Mouse (Mus musculus) cerebellum, adult 11 months (tissue): ENCODE measurements around the gene Prr23a2.
"Not testable (repeated sequence)": the region's sequence is repeated elsewhere in the genome, so short reads cannot be mapped to it uniquely, and the experiment has no call there.

Experiments used
- DNase-seq: peaks from one replicate; pipeline ENCODE4 v3.0.0; 2022

The Prr23a2 gene

GRCm38 (mm10) chr9:98856210-98856609 is at the start of gene Prr23a2:
TSS of gene Prr23a2 (plus strand) at chr9:98856494.
- no peak for DNase-seq

GRCm38 (mm10) chr9:98807631-98808030 is 48.7 kb upstream of the Prr23a2 start:
- no peak for DNase-seq

GRCm38 (mm10) chr9:98809526-98809925 is 46.8 kb upstream of the Prr23a2 start:
- DNase-seq = not testable (repeated sequence)

- DNase-seq = no peak
Measured at GRCm38 (mm10) chr9:98816066-98816465, 40.2 kb upstream of the Prr23a2 start.

GRCm38 (mm10) chr9:98817592-98817991 is 38.7 kb upstream of the Prr23a2 start:
- no peak for DNase-seq

- DNase-seq = no peak
Measured at GRCm38 (mm10) chr9:98818971-98819370, 37.3 kb upstream of the Prr23a2 start.

GRCm38 (mm10) chr9:98819481-98819880 is 36.8 kb upstream of the Prr23a2 start:
- DNase-seq = no peak

GRCm38 (mm10) chr9:98820461-98820860 is 35.8 kb upstream of the Prr23a2 start:
- no peak for DNase-seq

- no peak for DNase-seq
Measured at GRCm38 (mm10) chr9:98821067-98821466, 35.2 kb upstream of the Prr23a2 start.

- DNase-seq = no peak
Measured at GRCm38 (mm10) chr9:98823805-98824204, 32.5 kb upstream of the Prr23a2 start.

GRCm38 (mm10) chr9:98829508-98829907 is 26.8 kb upstream of the Prr23a2 start:
- no peak for DNase-seq

- DNase-seq = no peak
Measured at GRCm38 (mm10) chr9:98837537-98838074, 18.7 kb upstream of the Prr23a2 start.

GRCm38 (mm10) chr9:98842117-98842516 is 14.2 kb upstream of the Prr23a2 start, which contains the start of gene Prr23a1:
TSS of gene Prr23a1 (plus strand) at chr9:98842503.
- DNase-seq = no peak

GRCm38 (mm10) chr9:98863463-98863862 is 7.2 kb downstream of the Prr23a2 start:
- DNase-seq = no peak

GRCm38 (mm10) chr9:98864571-98864970 is 8.3 kb downstream of the Prr23a2 start, which contains the start of gene Prr23a3:
TSS of gene Prr23a3 (plus strand) at chr9:98864767.
- no peak for DNase-seq

- no peak for DNase-seq
Measured at GRCm38 (mm10) chr9:98901486-98901885, 45.2 kb downstream of the Prr23a2 start.

- no peak for DNase-seq
Measured at GRCm38 (mm10) chr9:98902819-98903218, 46.5 kb downstream of the Prr23a2 start, which contains the start of gene 7420426K07Rik. TSS of gene 7420426K07Rik (plus strand) at chr9:98903119.
